8 mouse cellular contexts compared by ENCODE assay signal in the genomic region with DNA sequence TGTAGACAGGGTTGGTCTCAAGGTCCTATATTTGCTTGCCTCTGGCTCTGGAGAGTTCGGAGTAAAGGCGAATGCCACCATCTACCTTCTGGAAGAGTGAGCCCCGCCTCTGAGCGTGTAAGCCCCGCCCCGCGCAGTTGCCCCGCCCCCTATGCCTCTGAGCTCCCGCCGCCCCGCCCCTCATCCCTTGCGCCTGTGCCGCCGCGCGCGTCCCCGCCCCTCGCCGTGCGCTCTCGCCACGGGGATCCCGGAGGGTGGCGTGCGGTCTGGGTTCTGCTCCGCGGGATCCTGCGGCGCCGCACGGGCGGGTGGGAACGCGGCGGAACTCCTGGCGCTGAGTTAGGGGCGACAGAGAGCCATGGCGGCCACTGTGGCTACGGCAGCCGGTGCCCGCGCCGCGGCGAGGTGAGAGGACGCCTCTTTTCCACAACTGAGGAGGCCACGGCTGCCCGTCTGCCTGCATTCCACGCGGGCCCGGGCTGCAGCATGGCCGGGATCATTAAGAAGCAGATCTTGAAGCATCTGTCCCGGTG. TPM values are rescaled to one million over a fixed set of nuclear protein-coding genes. Genes with fewer than 3 reads are reported as not detected.
DNase-seq lines count a peak whose midpoint lies in the region; ATAC-seq and TF ChIP-seq lines count a peak whose summit lies in the region.

TSS of gene Uhrf1bp1 (plus strand) at position 177 of the 533 bp plus-strand sequence.

- H3K4me3 ChIP-seq in bone marrow macrophage, adult 2 months (ENCODE audit: insufficient read depth, low read length) = peak within 1 kb of the TSS; percentile 98
- H3K4me3 ChIP-seq in embryonic facial prominence, embryonic 15.5 days (replicated peaks) = peak within 1 kb of the TSS; percentile 95
- H3K4me3 ChIP-seq in kidney, embryonic 14.5 days (ENCODE audit: low read length) = peak within 1 kb of the TSS; percentile 93
- H3K4me3 ChIP-seq in limb, embryonic 14.5 days (replicated peaks; ENCODE audit: low read length) = peak within 1 kb of the TSS; percentile 90
- peak within 1 kb of the TSS; percentile 89 for H3K4me3 ChIP-seq in midbrain, embryonic 16.5 days (ENCODE audit: low read depth, low read length)

- peak; percentile 88 for DNase-seq in A20 (ENCODE audit: low read depth, low spot score)
- DNase-seq in heart, adult 9 months (ENCODE audit: low spot score in 2 of 2) = peak; percentile 67 to 68
- DNase-seq in limb, embryonic 14.5 days (ENCODE audit: low spot score) = peak; percentile 83
- DNase-seq in spleen, postnatal 10 days (ENCODE audit: low spot score in 2 of 2) = peak; percentile 79 to 92

- peaks cover 31% of the 10 kb centered on the region for H3K4me1 ChIP-seq in bone marrow macrophage, adult 2 months (ENCODE audit: control insufficient read depth, insufficient read depth, low read length)
- peaks cover 22% of the 10 kb centered on the region for H3K4me1 ChIP-seq in embryonic facial prominence, embryonic 15.5 days
- peaks cover 23% of the 10 kb centered on the region for H3K4me1 ChIP-seq in kidney, embryonic 14.5 days (ENCODE audit: control insufficient read depth, insufficient read depth, low read length)
- H3K4me1 ChIP-seq in limb, embryonic 14.5 days (ENCODE audit: control insufficient read depth, insufficient read depth, low read length) = peaks cover 15% of the 10 kb centered on the region
- H3K4me1 ChIP-seq in midbrain, embryonic 16.5 days (ENCODE audit: control insufficient read depth, insufficient read depth, low read length) = peaks cover 26% of the 10 kb centered on the region

- no peaks in the 10 kb centered on the region for H3K9me3 ChIP-seq in embryonic facial prominence, embryonic 15.5 days (replicated peaks)
- no peaks in the 10 kb centered on the region for H3K9me3 ChIP-seq in kidney, embryonic 14.5 days (ENCODE audit: control insufficient read depth, low read length)
- H3K9me3 ChIP-seq in limb, embryonic 14.5 days (ENCODE audit: control insufficient read depth, low read length) = no peaks in the 10 kb centered on the region
- H3K9me3 ChIP-seq in midbrain, embryonic 16.5 days (replicated peaks; ENCODE audit: control insufficient read depth, low read length, poor library complexity, severe bottlenecking) = no peaks in the 10 kb centered on the region

- peak within 1 kb of the TSS; percentile 78 for H3K9ac ChIP-seq in embryonic facial prominence, embryonic 15.5 days
- peak within 1 kb of the TSS; percentile 90 for H3K9ac ChIP-seq in kidney, embryonic 14.5 days (ENCODE audit: low read depth, low read length)
- H3K9ac ChIP-seq in limb, embryonic 14.5 days (ENCODE audit: low read depth, low read length, severe bottlenecking) = peak within 1 kb of the TSS; percentile 88
- H3K9ac ChIP-seq in midbrain, embryonic 16.5 days (ENCODE audit: low read depth, low read length) = peak within 1 kb of the TSS; percentile 96

- no peak for TF ChIP-seq POLR2A in bone marrow macrophage, adult 2 months (IDR thresholded peaks at IDR 0.05; ENCODE audit: borderline replicate concordance, low read depth, low read length)
- 0 out of 2 replicates have a peak, but pooled peaks have one; percentile 50 for TF ChIP-seq POLR2A in limb, embryonic 14.5 days (IDR thresholded peaks at IDR 0.05; ENCODE audit: borderline replicate concordance, extremely low read depth, insufficient read depth, insufficient read length)

- peak; percentile 85 for ATAC-seq in embryonic facial prominence, embryonic 15.5 days (ENCODE audit: insufficient number of reproducible peaks, low FRiP score, low TSS enrichment, low read depth)
- ATAC-seq in kidney, embryonic 14.5 days (ENCODE audit: low FRiP score, low TSS enrichment) = peak; percentile 81
- peak; percentile 88 for ATAC-seq in limb, embryonic 14.5 days (ENCODE audit: low FRiP score, low read depth)
- peak; percentile 87 for ATAC-seq in midbrain, embryonic 16.5 days

- TF ChIP-seq CTCF in bone marrow macrophage, adult 2 months (IDR thresholded peaks at IDR 0.05; ENCODE audit: low read depth, low read length) = no peak

- H3K27me3 ChIP-seq in embryonic facial prominence, embryonic 15.5 days = no peaks in the 10 kb centered on the region
- H3K27me3 ChIP-seq in kidney, embryonic 14.5 days (ENCODE audit: control insufficient read depth, insufficient read depth, low read length) = no peaks in the 10 kb centered on the region
- no peaks in the 10 kb centered on the region for H3K27me3 ChIP-seq in limb, embryonic 14.5 days (ENCODE audit: control insufficient read depth, insufficient read depth, low read length)
- H3K27me3 ChIP-seq in midbrain, embryonic 16.5 days (ENCODE audit: control insufficient read depth, insufficient read depth, low read depth, low read length) = no peaks in the 10 kb centered on the region

- peak within 1 kb of the TSS; percentile 57 for H3K27ac ChIP-seq in bone marrow macrophage, adult 2 months (ENCODE audit: insufficient read depth, low read depth, low read length)
- peak within 1 kb of the TSS; percentile 86 for H3K27ac ChIP-seq in embryonic facial prominence, embryonic 15.5 days (replicated peaks)
- H3K27ac ChIP-seq in kidney, embryonic 14.5 days (ENCODE audit: low read depth, low read length) = peak within 1 kb of the TSS; percentile 81
- peak within 1 kb of the TSS; percentile 83 for H3K27ac ChIP-seq in limb, embryonic 14.5 days (replicated peaks; ENCODE audit: low read depth, low read length)
- peak within 1 kb of the TSS; percentile 89 for H3K27ac ChIP-seq in midbrain, embryonic 16.5 days (ENCODE audit: low read length)

- H3K36me3 ChIP-seq in embryonic facial prominence, embryonic 15.5 days = peaks cover 20% of the 10 kb centered on the region
- H3K36me3 ChIP-seq in kidney, embryonic 14.5 days (ENCODE audit: control insufficient read depth, insufficient read depth, low read length) = peaks cover 24% of the 10 kb centered on the region
- peaks cover 24% of the 10 kb centered on the region for H3K36me3 ChIP-seq in limb, embryonic 14.5 days (ENCODE audit: control insufficient read depth, insufficient read depth, low read length)
- H3K36me3 ChIP-seq in midbrain, embryonic 16.5 days (ENCODE audit: control insufficient read depth, insufficient read depth, low read length) = peaks cover 4% of the 10 kb centered on the region

- peak within 1 kb of the TSS; percentile 78 for H3K4me2 ChIP-seq in embryonic facial prominence, embryonic 15.5 days (replicated peaks)
- H3K4me2 ChIP-seq in kidney, embryonic 14.5 days (replicated peaks; ENCODE audit: low read depth, low read length) = peak within 1 kb of the TSS; percentile 69
- peak within 1 kb of the TSS; percentile 57 for H3K4me2 ChIP-seq in limb, embryonic 14.5 days (replicated peaks; ENCODE audit: low read depth, low read length, severe bottlenecking)
- peak within 1 kb of the TSS; percentile 85 for H3K4me2 ChIP-seq in midbrain, embryonic 16.5 days (ENCODE audit: low read length)

- under 1% methylated on average over 42 of the region's 54 CpGs for WGBS in embryonic facial prominence, embryonic 15.5 days
- 1% methylated on average over 54 of the region's 54 CpGs for whole genome bisulfite sequencing in kidney, embryonic 14.5 days
- WGBS in limb, embryonic 14.5 days = under 1% methylated on average over 21 of the region's 54 CpGs
- WGBS in midbrain, embryonic 16.5 days = 1% methylated on average over 37 of the region's 54 CpGs

RNA-seq across cellular contexts. Expression of gene Uhrf1bp1, which starts in this region (rescaled TPM):
- polyA plus RNA-seq in bone marrow macrophage, adult 2 months (2012; ENCODE audit: insufficient read depth, insufficient read length, missing spikeins) = 7.5 TPM in 2 replicates
- 5.1 and 6.2 TPM in 2 replicates for polyA plus RNA-seq in embryonic facial prominence, embryonic 15.5 days (2015; fragmentation: Nextera tagmentation; extraction: Ambion mirVana)
- polyA plus RNA-seq in kidney, embryonic 14.5 days (2014; fragmentation: Nextera tagmentation; extraction: Ambion mirVana) = 6.2 and 7.4 TPM in 2 replicates
- 13.5 and 15.6 TPM in 2 replicates for polyA plus RNA-seq in limb, embryonic 14.5 days (2012; rRNA removed)
- polyA plus RNA-seq in limb, embryonic 14.5 days (2014; fragmentation: Nextera tagmentation; extraction: Ambion mirVana) = 8.0 TPM in 2 replicates
- 6.0 and 6.5 TPM in 2 replicates for polyA plus RNA-seq in midbrain, embryonic 16.5 days (2015; fragmentation: Nextera tagmentation; extraction: Ambion mirVana)

Comparison
In these comparisons a context has a peak if more than half of its experiments do, and no peak if none do; other contexts are left out.
1. Peak in every context shown above with its lines: DNase-seq, ATAC-seq, H3K4me3 ChIP-seq and H3K27ac ChIP-seq.